13 mouse cellular contexts compared by ENCODE assay signal in genomic region chr2:72507855-72508635, GRCm38 (mm10). TPM values are rescaled to one million over a fixed set of nuclear protein-coding genes. Genes with fewer than 3 reads are reported as not detected.
A peak's percentile ranks its signal among the peaks of the same experiment; 100 is the strongest.
DNase-seq lines count a peak whose midpoint lies in the region; ATAC-seq lines count a peak whose summit lies in the region.
"Had no signal": no experiment of that assay in that cellular context is flagged by ENCODE, and none has a peak within 500 bp of the region (broad histone marks: within the 10 kb centered on the region; RNA-seq: fewer than 3 reads in every experiment).

No protein-coding gene starts in this region.

- no peak overlapping the region for H3K9ac ChIP-seq in midbrain, embryonic 14.5 days (replicated peaks; ENCODE audit: low read length)
- no peak overlapping the region for H3K9ac ChIP-seq in midbrain, embryonic 11.5 days (ENCODE audit: low read length)
- H3K9ac ChIP-seq in forebrain, embryonic 15.5 days (replicated peaks): no peak overlapping the region
- H3K9ac ChIP-seq in stomach, embryonic 14.5 days (replicated peaks; ENCODE audit: low read depth, low read length): no peak overlapping the region
- H3K9ac ChIP-seq: liver, embryonic 13.5 days had no signal

- peaks cover 5% of the 10 kb centered on the region; the same call in 1 of the 2 replicates for H3K27me3 ChIP-seq in heart, embryonic 10.5 days (ENCODE audit: insufficient read depth, poor library complexity, severe bottlenecking)
- H3K27me3 ChIP-seq in midbrain, embryonic 14.5 days (ENCODE audit: control insufficient read depth, insufficient read depth, low read length): no peaks in the 10 kb centered on the region
- no peaks in the 10 kb centered on the region; the same call in 1 of the 2 replicates for H3K27me3 ChIP-seq in midbrain, embryonic 11.5 days (ENCODE audit: control insufficient read depth, insufficient read depth, low read length)
- no peaks in the 10 kb centered on the region for H3K27me3 ChIP-seq in forebrain, embryonic 15.5 days
- H3K27me3 ChIP-seq in stomach, embryonic 14.5 days (ENCODE audit: control insufficient read depth, insufficient read depth, low read length): no peaks in the 10 kb centered on the region
- H3K27me3 ChIP-seq: Patski had no signal

- no peaks in the 10 kb centered on the region for H3K9me3 ChIP-seq in heart, embryonic 10.5 days
- no peaks in the 10 kb centered on the region for H3K9me3 ChIP-seq in midbrain, embryonic 14.5 days (ENCODE audit: control insufficient read depth, low read length)
- no peaks in the 10 kb centered on the region for H3K9me3 ChIP-seq in midbrain, embryonic 11.5 days (ENCODE audit: control insufficient read depth, low read length)
- no peaks in the 10 kb centered on the region for H3K9me3 ChIP-seq in forebrain, embryonic 15.5 days
- H3K9me3 ChIP-seq in stomach, embryonic 14.5 days (ENCODE audit: control insufficient read depth, low read depth, low read length): no peaks in the 10 kb centered on the region
- H3K9me3 ChIP-seq: liver, embryonic 13.5 days had no signal

- peak overlapping the region; percentile 25; the same call in 1 of the 2 replicates for H3K27ac ChIP-seq in heart, embryonic 10.5 days
- H3K27ac ChIP-seq in midbrain, embryonic 14.5 days (replicated peaks; ENCODE audit: low read depth, low read length): no peak overlapping the region
- no peak overlapping the region for H3K27ac ChIP-seq in midbrain, embryonic 11.5 days (ENCODE audit: low read depth, low read length)
- peak overlapping the region; percentile 33 for H3K27ac ChIP-seq in forebrain, embryonic 15.5 days (replicated peaks)
- no peak overlapping the region for H3K27ac ChIP-seq in stomach, embryonic 14.5 days (ENCODE audit: low read length)
- H3K27ac ChIP-seq: liver, embryonic 13.5 days had no signal

- H3K4me3 ChIP-seq in heart, embryonic 10.5 days: peak overlapping the region; percentile 10
- H3K4me3 ChIP-seq in midbrain, embryonic 14.5 days (replicated peaks; ENCODE audit: low read depth, low read length): no peak overlapping the region
- H3K4me3 ChIP-seq in midbrain, embryonic 11.5 days (ENCODE audit: low read depth, low read length): no peak overlapping the region
- H3K4me3 ChIP-seq in forebrain, embryonic 15.5 days: no peak overlapping the region
- no peak overlapping the region for H3K4me3 ChIP-seq in stomach, embryonic 14.5 days (ENCODE audit: low read depth, low read length)
- H3K4me3 ChIP-seq: liver, embryonic 13.5 days had no signal

- DNase-seq in heart, embryonic 10.5 days (ENCODE audit: low spot score): no peak
- DNase-seq in heart, adult 8-10 months (ENCODE audit: low spot score): no peak
- no peak for DNase-seq in midbrain, embryonic 14.5 days
- no peak for DNase-seq in midbrain, embryonic 11.5 days (ENCODE audit: low spot score, missing footprints)
- no peak for DNase-seq in MN1 (ENCODE audit: low spot score)
- DNase-seq in kidney, postnatal 10 days: no peak
- DNase-seq: cerebellum, adult 11-12 months; kidney, postnatal 14 days; liver, embryonic 13.5 days; right cerebral cortex, postnatal 14 days had no signal

- no peak for ATAC-seq in midbrain, embryonic 14.5 days (ENCODE audit: low FRiP score, low TSS enrichment)
- ATAC-seq in midbrain, embryonic 11.5 days (ENCODE audit: low FRiP score): no peak
- ATAC-seq in forebrain, embryonic 15.5 days (replicated peaks): 0 out of 2 replicates have a peak, but pooled peaks have one; percentile 32
- ATAC-seq in stomach, embryonic 14.5 days (ENCODE audit: insufficient number of reproducible peaks, insufficient read depth, low FRiP score, low read depth): no peak

- 0 out of 2 replicates have a peak overlapping the region, but pooled peaks have one; percentile 13 for H3K4me2 ChIP-seq in midbrain, embryonic 14.5 days (ENCODE audit: low read length)
- H3K4me2 ChIP-seq in midbrain, embryonic 11.5 days: no peak overlapping the region
- peak overlapping the region; percentile 15 for H3K4me2 ChIP-seq in forebrain, embryonic 15.5 days (replicated peaks)
- peak overlapping the region; percentile 16; the same call in 1 of the 2 replicates for H3K4me2 ChIP-seq in stomach, embryonic 14.5 days (replicated peaks; ENCODE audit: low read depth, low read length)
- H3K4me2 ChIP-seq: liver, embryonic 13.5 days had no signal

- H3K36me3 ChIP-seq in heart, embryonic 10.5 days: no peaks in the 10 kb centered on the region
- no peaks in the 10 kb centered on the region for H3K36me3 ChIP-seq in midbrain, embryonic 14.5 days (ENCODE audit: control insufficient read depth, insufficient read depth, low read length)
- no peaks in the 10 kb centered on the region for H3K36me3 ChIP-seq in midbrain, embryonic 11.5 days (ENCODE audit: control insufficient read depth, insufficient read depth, low read length)
- H3K36me3 ChIP-seq in forebrain, embryonic 15.5 days: no peaks in the 10 kb centered on the region
- no peaks in the 10 kb centered on the region for H3K36me3 ChIP-seq in stomach, embryonic 14.5 days (ENCODE audit: control insufficient read depth, insufficient read depth, low read length)
- H3K36me3 ChIP-seq: liver, embryonic 13.5 days had no signal

- WGBS in heart, embryonic 10.5 days: 23% methylated on average over 18 of the region's 18 CpGs
- 38% methylated on average over 18 of the region's 18 CpGs for WGBS in midbrain, embryonic 14.5 days
- WGBS in midbrain, embryonic 11.5 days: 61% methylated on average over 18 of the region's 18 CpGs
- 35% methylated on average over 18 of the region's 18 CpGs for WGBS in forebrain, embryonic 15.5 days
- WGBS in stomach, embryonic 14.5 days: 30% methylated on average over 18 of the region's 18 CpGs

- peaks cover 21% of the 10 kb centered on the region for H3K4me1 ChIP-seq in heart, embryonic 10.5 days
- 0 out of 2 replicates have a peak, but pooled peaks cover 6% of the 10 kb centered on the region for H3K4me1 ChIP-seq in midbrain, embryonic 14.5 days (ENCODE audit: control insufficient read depth, insufficient read depth, low read length)
- H3K4me1 ChIP-seq in midbrain, embryonic 11.5 days (ENCODE audit: control insufficient read depth, insufficient read depth, low read length): no peaks in the 10 kb centered on the region
- H3K4me1 ChIP-seq in forebrain, embryonic 15.5 days: peaks cover 16% of the 10 kb centered on the region
- no peaks in the 10 kb centered on the region for H3K4me1 ChIP-seq in stomach, embryonic 14.5 days (ENCODE audit: control insufficient read depth, insufficient read depth, low read length)
- H3K4me1 ChIP-seq: liver, embryonic 13.5 days had no signal

RNA-seq across cellular contexts. Expression of gene Cdca7, which starts 32.1 kb away (rescaled TPM):
- polyA plus RNA-seq in heart, embryonic 10.5 days (2016; fragmentation: Nextera tagmentation; extraction: Ambion mirVana): 72.0 and 119 TPM in 2 replicates
- 1 to 10 TPM in 3 of 4 experiments, under 1 TPM in 1; 1.00 to 3.1 (median 1.2) TPM for total RNA-seq in heart, adult 8-10 months (2022)
- polyA plus RNA-seq in midbrain, embryonic 14.5 days (2014; fragmentation: Nextera tagmentation; extraction: Ambion mirVana): 11.9 and 26.7 TPM in 2 replicates
- 172 and 189 TPM in 2 replicates for polyA plus RNA-seq in midbrain, embryonic 11.5 days (2014; fragmentation: Nextera tagmentation; extraction: Ambion mirVana)
- 122 and 125 TPM in 2 replicates for polyA plus RNA-seq in forebrain, embryonic 15.5 days (2015; fragmentation: Nextera tagmentation; extraction: Ambion mirVana)
- polyA plus RNA-seq in stomach, embryonic 14.5 days (2014; fragmentation: Nextera tagmentation; extraction: Ambion mirVana): 151 and 157 TPM in 2 replicates

Comparison
In these comparisons a context has a peak if more than half of its experiments do, and no peak if none do; other contexts are left out.
1. H3K27ac ChIP-seq: peak in heart, embryonic 10.5 days (single experiment) and forebrain, embryonic 15.5 days (single experiment); none in midbrain, embryonic 14.5 days (single experiment), midbrain, embryonic 11.5 days (single experiment) and stomach, embryonic 14.5 days (single experiment).